ENCODE assay signal across 11 mouse cellular contexts in genomic region chr11:75876043-75876780, GRCm38 (mm10).
DNase-seq lines count a peak whose midpoint lies in the region; ATAC-seq and TF ChIP-seq lines count a peak whose summit lies in the region.
"Had no signal": no experiment of that assay in that cellular context is flagged by ENCODE, and none has a peak within 500 bp of the region (broad histone marks: within the 10 kb centered on the region; RNA-seq: fewer than 3 reads in every experiment).

No protein-coding gene starts in this region.

- no peaks in the 10 kb centered on the region for H3K79me2 ChIP-seq in myocyte (ENCODE audit: control insufficient read depth, insufficient read depth)

- 52% methylated on average over 15 of the region's 15 CpGs for WGBS in midbrain, embryonic 13.5 days
- WGBS in midbrain, embryonic 14.5 days = 46% methylated on average over 15 of the region's 15 CpGs

- TF ChIP-seq CTCF in brain, embryonic 14.5 days (IDR thresholded peaks at IDR 0.05; ENCODE audit: borderline replicate concordance, extremely low read depth, insufficient read depth, insufficient read length) = no peak

- no peak overlapping the region for H3K9ac ChIP-seq in midbrain, embryonic 13.5 days (replicated peaks)
- H3K9ac ChIP-seq in midbrain, embryonic 14.5 days (replicated peaks; ENCODE audit: low read length) = no peak overlapping the region
- H3K9ac ChIP-seq: forebrain, embryonic 15.5 days; midbrain, embryonic 15.5 days had no signal

- DNase-seq in cerebellum, postnatal 10 days = peak; percentile 60 to 71
- no peak for DNase-seq in cerebellum, postnatal 4 days (ENCODE audit: low spot score in 2 of 2)
- no peak for DNase-seq in midbrain, embryonic 14.5 days
- peak; percentile 44 for DNase-seq in brain, embryonic 14.5 days (ENCODE audit: low read depth)
- DNase-seq in layer of hippocampus, adult 18-20 months (ENCODE audit: low spot score in 2 of 2) = no peak
- DNase-seq in cerebellum, adult 11 months = no peak

- ATAC-seq in midbrain, embryonic 13.5 days = 0 out of 2 replicates have a peak, but pooled peaks have one; percentile 48
- no peak for ATAC-seq in midbrain, embryonic 14.5 days (ENCODE audit: low FRiP score, low TSS enrichment)
- ATAC-seq: forebrain, embryonic 15.5 days; inflammation-experienced regulatory T-cells, adult 6 months; midbrain, embryonic 15.5 days had no signal

- H3K4me3 ChIP-seq in midbrain, embryonic 13.5 days (replicated peaks) = no peak overlapping the region
- H3K4me3 ChIP-seq in midbrain, embryonic 14.5 days (replicated peaks; ENCODE audit: low read depth, low read length) = no peak overlapping the region
- no peak overlapping the region for H3K4me3 ChIP-seq in myocyte
- H3K4me3 ChIP-seq: forebrain, embryonic 15.5 days; midbrain, embryonic 15.5 days had no signal

- H3K4me1 ChIP-seq in midbrain, embryonic 13.5 days (replicated peaks) = peaks cover 16% of the 10 kb centered on the region
- H3K4me1 ChIP-seq in midbrain, embryonic 14.5 days (ENCODE audit: control insufficient read depth, insufficient read depth, low read length) = peaks cover 9% of the 10 kb centered on the region; the same call in 1 of the 2 replicates

- no peak overlapping the region for H3K27ac ChIP-seq in midbrain, embryonic 13.5 days
- no peak overlapping the region for H3K27ac ChIP-seq in midbrain, embryonic 14.5 days (replicated peaks; ENCODE audit: low read depth, low read length)
- H3K27ac ChIP-seq: forebrain, embryonic 15.5 days; midbrain, embryonic 15.5 days had no signal

- no peaks in the 10 kb centered on the region for H3K36me3 ChIP-seq in midbrain, embryonic 13.5 days
- H3K36me3 ChIP-seq in midbrain, embryonic 14.5 days (ENCODE audit: control insufficient read depth, insufficient read depth, low read length) = no peaks in the 10 kb centered on the region
- no peaks in the 10 kb centered on the region for H3K36me3 ChIP-seq in myocyte (ENCODE audit: control insufficient read depth, insufficient read depth)
- H3K36me3 ChIP-seq: forebrain, embryonic 15.5 days; midbrain, embryonic 15.5 days had no signal

- TF ChIP-seq POLR2A in brain, embryonic 14.5 days (IDR thresholded peaks at IDR 0.05; ENCODE audit: borderline replicate concordance, extremely low read depth, insufficient read depth, insufficient read length, poor library complexity, severe bottlenecking) = no peak
- no peak for TF ChIP-seq POLR2A in myocyte (IDR thresholded peaks at IDR 0.05; ENCODE audit: insufficient read length, low read depth)

- no peak overlapping the region for H3K4me2 ChIP-seq in midbrain, embryonic 13.5 days (replicated peaks)
- no peak overlapping the region for H3K4me2 ChIP-seq in midbrain, embryonic 14.5 days (ENCODE audit: low read length)
- H3K4me2 ChIP-seq in myocyte (ENCODE audit: low read depth) = peak overlapping the region; percentile 18
- H3K4me2 ChIP-seq: forebrain, embryonic 15.5 days; midbrain, embryonic 15.5 days had no signal

- no peak overlapping the region for H3ac ChIP-seq in myocyte (ENCODE audit: control insufficient read depth, insufficient read length)

- H3K9me3 ChIP-seq in midbrain, embryonic 13.5 days = no peaks in the 10 kb centered on the region
- H3K9me3 ChIP-seq in midbrain, embryonic 14.5 days (ENCODE audit: control insufficient read depth, low read length) = no peaks in the 10 kb centered on the region
- H3K9me3 ChIP-seq: forebrain, embryonic 15.5 days; midbrain, embryonic 15.5 days had no signal

- H3K27me3 ChIP-seq in midbrain, embryonic 13.5 days = no peaks in the 10 kb centered on the region
- no peaks in the 10 kb centered on the region for H3K27me3 ChIP-seq in midbrain, embryonic 14.5 days (ENCODE audit: control insufficient read depth, insufficient read depth, low read length)
- peaks cover 17% of the 10 kb centered on the region for H3K27me3 ChIP-seq in myocyte (ENCODE audit: control insufficient read depth, insufficient read depth, insufficient read length)
- H3K27me3 ChIP-seq: forebrain, embryonic 15.5 days; midbrain, embryonic 15.5 days had no signal

TF ChIP-seq in myocyte, 11 proteins besides CTCF, POLR2A, EP300 and RAD21:
- TF ChIP-seq SRF (IDR thresholded peaks at IDR 0.05; ENCODE audit: control insufficient read depth, insufficient read length, low read depth) (no peak), TCF12 (IDR thresholded peaks at IDR 0.05; ENCODE audit: insufficient read depth, poor library complexity, severe bottlenecking) (no peak), TCF3 (IDR thresholded peaks at IDR 0.05; ENCODE audit: insufficient read length, low read depth) (no peak), MYOD1 (IDR thresholded peaks at IDR 0.05; ENCODE audit: control insufficient read depth in 1 of 3, insufficient read length in 2 of 3, low read depth in 2 of 3) (peak in 1 of 3 experiments; percentile 45), CEBPB (IDR thresholded peaks at IDR 0.05; ENCODE audit: insufficient read depth, poor library complexity, severe bottlenecking) (no peak), POLR2AphosphoS2 (IDR thresholded peaks at IDR 0.05; ENCODE audit: insufficient read length, low read depth) (no peak), MYOG (IDR thresholded peaks at IDR 0.05; ENCODE audit: control insufficient read depth in 1 of 3, insufficient read depth in 1 of 3, insufficient read length in 2 of 3, low read depth in 2 of 3) (peak in 1 of 3 experiments; percentile 28), E2F4 (IDR thresholded peaks at IDR 0.05; ENCODE audit: insufficient read depth) (no peak), MAX (IDR thresholded peaks at IDR 0.05; ENCODE audit: low read depth) (no peak), REST (IDR thresholded peaks at IDR 0.05; ENCODE audit: insufficient read depth, insufficient read length) (no peak), USF1 (IDR thresholded peaks at IDR 0.05; ENCODE audit: low read depth) (no peak)

Comparison
In these comparisons a context has a peak if more than half of its experiments do, and no peak if none do; other contexts are left out.
1. DNase-seq: peak in cerebellum, postnatal 10 days (2 of 2) and brain, embryonic 14.5 days (single experiment); none in cerebellum, postnatal 4 days (0 of 2), midbrain, embryonic 14.5 days (single experiment), layer of hippocampus, adult 18-20 months (0 of 2) and cerebellum, adult 11 months (single experiment).